Mouse (Mus musculus): ENCODE results near the gene Gm37240. TPM values are rescaled to one million over a fixed set of nuclear protein-coding genes. Genes with fewer than 3 reads are reported as not detected.

The Gm37240 gene
- total and polyA plus RNA-seq, 2 experiments from 2014 or later = 0.43 to 1.9 TPM

DNA sequence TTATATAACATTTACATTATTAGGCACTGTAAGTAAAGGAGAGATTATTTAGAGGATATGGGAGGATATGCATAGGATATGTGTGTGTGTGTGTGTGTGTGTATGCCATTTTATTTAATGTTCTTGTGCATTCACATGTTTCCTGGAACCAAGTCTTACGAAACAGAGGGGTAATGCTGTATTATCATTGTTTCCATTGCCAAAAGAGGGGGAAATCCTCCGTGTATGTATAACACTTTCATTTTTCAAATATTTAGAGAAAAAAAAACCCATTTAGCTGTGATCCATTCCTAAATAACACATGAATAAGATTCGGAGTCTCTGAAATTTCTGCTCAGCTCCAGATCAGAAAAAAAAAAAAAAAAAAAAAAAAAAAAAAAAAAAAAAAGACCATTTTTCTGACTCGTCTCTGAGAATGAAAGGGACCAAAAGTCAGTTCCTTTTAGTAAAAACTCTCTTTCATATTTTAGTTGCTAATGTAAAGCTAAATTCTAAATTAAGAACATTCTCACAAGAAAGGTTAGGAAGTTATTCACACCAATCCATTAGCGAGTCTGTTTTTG is 378.5 kb downstream of the Gm37240 start:
- no peak overlapping the region for H3K9ac ChIP-seq (replicated peaks; ENCODE audit: low read length, poor library complexity, severe bottlenecking)
- 82% methylated on average over 5 of the region's 5 CpGs for WGBS
- H3K4me1 ChIP-seq (ENCODE audit: insufficient read depth, low read length) = no peaks in the 10 kb centered on the region
- no peak overlapping the region for H3K4me2 ChIP-seq (ENCODE audit: low read depth, low read length, poor library complexity, severe bottlenecking)
- TF ChIP-seq CTCF (IDR thresholded peaks at IDR 0.05) = no peak
- DNase-seq (ENCODE audit: low spot score) (no peak), ATAC-seq (ENCODE audit: low FRiP score) (no peak)
- no peaks in the 10 kb centered on the region for H3K27me3 ChIP-seq (ENCODE audit: insufficient read depth, low read length)
- no peaks in the 10 kb centered on the region for H3K36me3 ChIP-seq (ENCODE audit: insufficient read depth, low read length)
- H3K9me3 ChIP-seq (ENCODE audit: low read length) = no peaks in the 10 kb centered on the region
- H3K27ac ChIP-seq (ENCODE audit: low read depth, low read length) = no peak overlapping the region
- H3K4me3 ChIP-seq (ENCODE audit: low read depth, low read length) = no peak overlapping the region

DNA sequence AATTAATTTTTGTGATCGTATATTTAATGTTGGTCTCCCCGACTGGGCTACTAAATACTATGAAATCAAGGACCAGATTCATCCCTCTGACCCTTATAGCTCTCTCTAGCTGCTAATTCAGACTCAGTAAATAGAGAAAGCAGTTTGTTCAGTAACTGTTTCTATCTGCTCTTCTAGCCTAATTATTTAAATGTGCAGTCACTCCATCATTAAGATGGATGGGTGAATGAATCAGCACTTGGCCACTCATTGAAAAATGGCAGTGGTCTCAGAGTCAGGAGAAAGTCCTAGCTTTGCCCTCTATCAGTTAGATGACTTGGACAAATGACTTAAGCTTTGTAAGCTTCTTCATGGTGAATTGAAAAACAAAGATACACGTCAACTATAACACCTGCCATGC is 387.2 kb downstream of the Gm37240 start:
- Histone ChIP-seq H3K4me3 (ENCODE audit: low read depth, low read length) (no peak overlapping the region), H3K4me1 (ENCODE audit: insufficient read depth, low read length) (no peaks in the 10 kb centered on the region), H3K4me2 (ENCODE audit: low read depth, low read length, poor library complexity, severe bottlenecking) (no peak overlapping the region), H3K9ac (replicated peaks; ENCODE audit: low read length, poor library complexity, severe bottlenecking) (no peak overlapping the region), H3K36me3 (ENCODE audit: insufficient read depth, low read length) (no peaks in the 10 kb centered on the region), H3K27ac (ENCODE audit: low read depth, low read length) (no peak overlapping the region), H3K9me3 (ENCODE audit: low read length) (no peaks in the 10 kb centered on the region), H3K27me3 (ENCODE audit: insufficient read depth, low read length) (no peaks in the 10 kb centered on the region; the same call in 1 of the 2 replicates)
- DNase-seq (ENCODE audit: low spot score) (no peak), ATAC-seq (ENCODE audit: low FRiP score) (no peak)
- 82% methylated on average over 3 of the region's 3 CpGs for WGBS
- no peak for TF ChIP-seq CTCF (IDR thresholded peaks at IDR 0.05)

DNA sequence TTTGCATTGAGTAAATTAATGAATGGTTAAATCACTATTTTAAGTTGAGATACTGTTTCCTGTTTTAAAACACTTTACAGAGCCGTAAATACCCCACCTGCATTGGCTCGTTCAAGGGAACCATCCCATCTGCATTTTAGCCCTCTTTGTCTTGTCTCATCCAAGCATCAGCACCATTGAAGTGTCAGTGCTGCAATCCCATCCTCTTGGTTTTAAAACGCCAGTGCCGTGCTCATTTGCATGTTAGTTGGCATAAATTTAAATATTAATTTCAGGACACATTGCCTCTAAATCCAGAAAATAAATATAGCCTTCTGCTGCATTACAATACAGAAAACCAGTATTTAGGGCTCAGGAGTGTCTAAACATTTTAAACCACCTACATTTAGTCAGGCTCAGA is 391.2 kb downstream of the Gm37240 start:
- no peak for ATAC-seq (ENCODE audit: low FRiP score)
- no peak for TF ChIP-seq CTCF (IDR thresholded peaks at IDR 0.05)
- H3K9me3 ChIP-seq (ENCODE audit: low read length) = no peaks in the 10 kb centered on the region
- H3K36me3 ChIP-seq (ENCODE audit: insufficient read depth, low read length) = no peaks in the 10 kb centered on the region
- H3K4me3 ChIP-seq (ENCODE audit: low read depth, low read length) = no peak overlapping the region
- WGBS = 63% methylated on average over 4 of the region's 4 CpGs
- DNase-seq (ENCODE audit: low spot score) = no peak
- H3K4me1 ChIP-seq (ENCODE audit: insufficient read depth, low read length) = no peaks in the 10 kb centered on the region
- H3K4me2 ChIP-seq (ENCODE audit: low read depth, low read length, poor library complexity, severe bottlenecking) = no peak overlapping the region
- no peak overlapping the region for H3K27ac ChIP-seq (ENCODE audit: low read depth, low read length)
- H3K27me3 ChIP-seq (ENCODE audit: insufficient read depth, low read length) = no peaks in the 10 kb centered on the region; the same call in 1 of the 2 replicates
- H3K9ac ChIP-seq (replicated peaks; ENCODE audit: low read length, poor library complexity, severe bottlenecking) = no peak overlapping the region

DNA sequence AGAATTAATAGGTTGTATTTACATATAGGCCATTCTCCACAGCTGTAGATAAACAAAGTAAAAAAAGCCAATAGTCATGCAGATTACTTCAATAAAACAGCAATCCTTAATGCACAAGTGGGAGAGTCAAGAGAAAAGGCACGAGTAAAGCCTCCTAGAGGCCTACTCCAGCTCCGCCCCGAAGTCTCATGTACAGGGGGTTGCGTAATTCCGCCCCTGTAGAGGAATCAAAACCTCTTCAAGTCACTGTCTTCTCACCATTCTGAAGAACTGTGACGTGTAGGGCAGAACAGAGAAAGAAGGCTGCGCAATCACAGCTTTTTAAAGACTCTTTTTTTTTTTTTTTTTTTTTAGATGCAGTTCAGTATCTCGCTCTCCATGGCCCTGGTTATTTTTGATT is 393.5 kb downstream of the Gm37240 start:
- Histone ChIP-seq H3K27ac (ENCODE audit: low read depth, low read length) (no peak overlapping the region), H3K9ac (replicated peaks; ENCODE audit: low read length, poor library complexity, severe bottlenecking) (no peak overlapping the region), H3K4me3 (ENCODE audit: low read depth, low read length) (no peak overlapping the region), H3K27me3 (ENCODE audit: insufficient read depth, low read length) (no peaks in the 10 kb centered on the region; the same call in 1 of the 2 replicates), H3K36me3 (ENCODE audit: insufficient read depth, low read length) (no peaks in the 10 kb centered on the region), H3K4me1 (ENCODE audit: insufficient read depth, low read length) (no peaks in the 10 kb centered on the region), H3K4me2 (ENCODE audit: low read depth, low read length, poor library complexity, severe bottlenecking) (no peak overlapping the region), H3K9me3 (ENCODE audit: low read length) (no peaks in the 10 kb centered on the region)
- WGBS = 84% methylated on average over 8 of the region's 8 CpGs
- no peak for DNase-seq (ENCODE audit: low spot score)
- no peak for TF ChIP-seq CTCF (IDR thresholded peaks at IDR 0.05)
- ATAC-seq (ENCODE audit: low FRiP score) = no peak

DNA sequence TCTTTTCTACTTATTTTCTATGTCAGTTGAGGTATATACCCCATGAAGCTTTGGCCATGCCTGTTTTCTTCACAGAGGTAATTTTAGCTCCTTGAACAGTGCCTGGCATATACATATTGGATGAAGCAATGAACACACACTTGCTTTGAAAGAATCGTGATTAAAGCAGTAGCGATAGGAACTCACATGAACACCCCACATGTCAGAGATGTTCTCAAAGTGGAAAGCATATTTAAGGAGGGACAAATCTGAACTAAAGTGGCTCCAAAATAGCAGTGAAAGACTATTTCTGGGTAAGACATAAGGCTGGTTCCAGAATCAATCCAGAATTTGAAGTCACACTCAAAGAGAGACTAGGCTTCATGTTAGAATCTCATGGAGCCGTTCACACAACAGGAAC is 397.1 kb downstream of the Gm37240 start:
- H3K27ac ChIP-seq (ENCODE audit: low read depth, low read length) = no peak overlapping the region
- H3K27me3 ChIP-seq (ENCODE audit: insufficient read depth, low read length) = no peaks in the 10 kb centered on the region
- ATAC-seq (ENCODE audit: low FRiP score) (no peak), DNase-seq (ENCODE audit: low spot score) (no peak)
- H3K4me2 ChIP-seq (ENCODE audit: low read depth, low read length, poor library complexity, severe bottlenecking) = no peak overlapping the region
- H3K4me3 ChIP-seq (ENCODE audit: low read depth, low read length) = no peak overlapping the region
- H3K4me1 ChIP-seq (ENCODE audit: insufficient read depth, low read length) = no peaks in the 10 kb centered on the region
- no peaks in the 10 kb centered on the region for H3K9me3 ChIP-seq (ENCODE audit: low read length)
- H3K36me3 ChIP-seq (ENCODE audit: insufficient read depth, low read length) = no peaks in the 10 kb centered on the region
- no peak for TF ChIP-seq CTCF (IDR thresholded peaks at IDR 0.05)
- no peak overlapping the region for H3K9ac ChIP-seq (replicated peaks; ENCODE audit: low read length, poor library complexity, severe bottlenecking)
- WGBS = 92% methylated on average over 3 of the region's 3 CpGs

DNA sequence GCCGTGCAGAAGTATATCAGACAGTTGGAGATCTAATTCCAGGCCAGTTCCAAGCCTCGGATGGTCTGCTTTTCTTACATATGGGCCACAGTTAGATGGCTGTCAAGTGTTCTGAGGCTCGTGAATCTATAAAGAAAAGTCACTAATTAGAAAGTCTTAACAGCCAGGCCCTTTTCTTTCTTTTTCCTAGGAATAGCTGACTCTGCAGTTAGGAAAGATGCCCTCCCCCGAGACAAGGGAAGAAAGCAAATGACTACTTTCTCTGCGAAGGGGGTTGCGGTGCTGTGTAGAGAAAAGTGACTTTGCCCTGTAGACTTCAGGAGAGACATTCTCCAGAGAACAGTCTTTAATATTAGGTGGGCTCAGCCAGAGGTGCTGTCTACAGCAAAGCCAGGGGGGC is 399.9 kb downstream of the Gm37240 start:
- H3K36me3 ChIP-seq (ENCODE audit: insufficient read depth, low read length) = no peaks in the 10 kb centered on the region
- no peaks in the 10 kb centered on the region for H3K27me3 ChIP-seq (ENCODE audit: insufficient read depth, low read length)
- WGBS = 78% methylated on average over 6 of the region's 6 CpGs
- no peak for DNase-seq (ENCODE audit: low spot score)
- H3K4me2 ChIP-seq (ENCODE audit: low read depth, low read length, poor library complexity, severe bottlenecking) = no peak overlapping the region
- H3K9ac ChIP-seq (replicated peaks; ENCODE audit: low read length, poor library complexity, severe bottlenecking) = no peak overlapping the region
- H3K4me1 ChIP-seq (ENCODE audit: insufficient read depth, low read length) = no peaks in the 10 kb centered on the region
- no peaks in the 10 kb centered on the region for H3K9me3 ChIP-seq (ENCODE audit: low read length)
- no peak for ATAC-seq (ENCODE audit: low FRiP score)
- no peak overlapping the region for H3K27ac ChIP-seq (ENCODE audit: low read depth, low read length)
- H3K4me3 ChIP-seq (ENCODE audit: low read depth, low read length) = no peak overlapping the region
- TF ChIP-seq CTCF (IDR thresholded peaks at IDR 0.05) = no peak

All from midbrain, postnatal 0 days (tissue).